22 mouse cellular contexts compared by ENCODE assay signal in the genomic region with DNA sequence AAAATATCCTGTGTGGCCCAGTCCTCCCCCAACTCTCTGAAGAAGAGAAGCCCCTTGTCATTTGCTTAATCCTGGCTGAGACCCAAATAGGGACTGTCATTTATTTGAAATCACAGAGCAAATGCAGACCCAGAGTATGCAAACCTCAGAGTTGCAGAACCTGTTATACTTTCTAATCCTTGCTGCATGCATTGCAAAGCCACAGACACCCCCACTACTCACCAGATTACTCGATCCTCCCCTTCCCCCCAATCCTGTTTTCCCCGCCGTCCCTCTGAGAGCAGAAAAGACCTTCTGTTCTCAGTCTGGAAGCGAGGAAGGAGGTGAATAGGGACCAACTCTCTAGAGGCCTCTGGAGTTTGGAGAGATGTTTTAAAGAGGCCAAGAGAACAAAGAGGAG. TPM values are rescaled to one million over a fixed set of nuclear protein-coding genes. Genes with fewer than 3 reads are reported as not detected.
"Had no signal": no experiment of that assay in that cellular context is flagged by ENCODE, and none has a peak within 500 bp of the region (broad histone marks: within the 10 kb centered on the region; RNA-seq: fewer than 3 reads in every experiment).

No protein-coding gene starts in this region.

- ATAC-seq: liver, postnatal 0 days; lung, postnatal 0 days had no signal

- H3K27me3 ChIP-seq: limb, embryonic 15.5 days; neural tube, embryonic 13.5 days had no signal

- H3K36me3 ChIP-seq: limb, embryonic 15.5 days; neural tube, embryonic 13.5 days had no signal

- H3K27ac ChIP-seq: kidney, postnatal 0 days; layer of hippocampus, adult 2 months; limb, embryonic 15.5 days; liver, embryonic 14.5 days; macrophage; neural tube, embryonic 13.5 days; stomach, postnatal 0 days had no signal

- H3K9ac ChIP-seq: limb, embryonic 15.5 days; liver, embryonic 14.5 days; liver, postnatal 0 days; lung, embryonic 14.5 days; neural tube, embryonic 13.5 days had no signal

- H3K9me3 ChIP-seq: limb, embryonic 15.5 days; neural tube, embryonic 13.5 days had no signal

- DNase-seq: kidney, adult 2 months; kidney, postnatal 25 days; layer of hippocampus, adult 9-11 months; liver, postnatal 0 days; lung, embryonic 14.5 days; right cerebral cortex, postnatal 14 days; right cerebral cortex, postnatal 4 days; thymus, adult 2 months; thymus, postnatal 14 days; thymus, postnatal 4 days had no signal

- H3K4me3 ChIP-seq: layer of hippocampus, adult 2 months; limb, embryonic 15.5 days; myocyte; neural tube, embryonic 13.5 days had no signal

- H3K4me2 ChIP-seq: limb, embryonic 15.5 days; liver, embryonic 11.5 days; lung, embryonic 14.5 days; neural tube, embryonic 13.5 days had no signal

- H3K4me1 ChIP-seq: limb, embryonic 15.5 days had no signal

RNA-seq across cellular contexts. Expression of a gene that starts 13.9 kb away (rescaled TPM):
- total RNA-seq: monocyte, adult 5-6 weeks; neutrophil, adult 5-6 weeks had no signal
- polyA plus RNA-seq: macrophage, myocyte had no signal
